Mouse (Mus musculus): ENCODE measurements at regions not wholly inside any gene's neighbourhood (a gene's known extent, or its start where the extent isn't known, plus 50 kb on each side); places are given as distances from the start of the nearest gene placed in this dataset.

DNA sequence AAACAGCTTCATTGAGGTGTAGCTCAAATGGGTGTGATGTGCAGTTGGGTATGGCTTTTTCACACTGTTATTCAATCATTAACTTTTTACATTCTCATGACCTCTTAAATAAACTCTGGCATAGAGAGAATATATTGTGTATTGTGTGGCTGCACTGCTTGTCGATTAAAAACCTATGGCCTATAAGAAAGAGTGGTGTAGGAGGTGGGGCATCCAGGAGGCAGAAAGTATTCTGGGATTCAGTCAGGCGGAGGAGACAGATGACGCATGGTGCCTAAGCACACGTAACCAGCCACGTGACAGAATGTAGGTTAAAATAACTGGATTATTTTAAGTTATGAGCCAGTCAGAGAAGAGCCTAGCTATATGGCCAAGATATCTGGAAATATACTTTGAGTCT lies 78.2 kb upstream of the Slc16a7 start:
- DNase-seq (ENCODE audit: inconsistent age in 2 of 2, low spot score in 1 of 2): no peak

DNA sequence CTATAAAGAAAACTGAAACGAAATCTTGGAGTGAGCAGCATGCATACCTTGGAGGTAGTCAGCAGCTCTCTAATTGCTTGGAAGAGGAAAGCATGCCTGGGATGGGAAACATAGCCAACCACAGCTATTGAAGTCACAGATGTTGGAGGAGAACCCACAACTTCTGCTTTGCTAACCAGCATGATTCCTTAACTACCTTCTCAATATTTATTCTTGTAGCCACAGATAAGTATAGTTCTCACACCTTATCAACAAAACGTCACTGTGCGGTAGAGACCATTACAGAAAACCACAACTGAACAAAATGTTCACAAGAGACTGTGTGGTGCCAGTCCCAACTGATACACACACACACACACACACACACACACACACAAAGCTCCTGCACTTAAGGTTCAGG lies 99.1 kb upstream of the Slc16a7 start:
- no peak for DNase-seq (ENCODE audit: inconsistent age in 2 of 2, low spot score in 1 of 2)

DNA sequence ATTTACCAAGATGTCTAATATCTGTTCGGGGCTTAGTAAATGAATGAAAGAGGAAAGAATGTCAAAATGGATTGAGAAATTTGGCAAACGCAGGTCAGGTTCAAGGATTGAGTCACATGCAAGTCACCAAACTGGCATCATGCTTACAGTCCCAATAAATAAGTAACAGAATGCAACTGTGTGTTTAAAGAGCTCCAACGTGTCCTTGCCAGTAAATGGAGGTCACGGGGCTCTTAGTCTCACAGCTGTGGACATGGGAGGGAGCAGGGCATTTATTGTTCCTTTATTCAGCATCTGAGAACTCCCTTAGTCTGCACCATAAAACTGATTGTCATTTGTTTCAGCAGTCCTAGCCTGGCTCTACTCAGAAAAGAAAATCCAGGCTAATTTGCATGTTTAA lies 101.1 kb upstream of the Slc16a7 start:
- peak; percentile 23 to 79 for DNase-seq (ENCODE audit: inconsistent age in 2 of 2, low spot score in 1 of 2)

DNA sequence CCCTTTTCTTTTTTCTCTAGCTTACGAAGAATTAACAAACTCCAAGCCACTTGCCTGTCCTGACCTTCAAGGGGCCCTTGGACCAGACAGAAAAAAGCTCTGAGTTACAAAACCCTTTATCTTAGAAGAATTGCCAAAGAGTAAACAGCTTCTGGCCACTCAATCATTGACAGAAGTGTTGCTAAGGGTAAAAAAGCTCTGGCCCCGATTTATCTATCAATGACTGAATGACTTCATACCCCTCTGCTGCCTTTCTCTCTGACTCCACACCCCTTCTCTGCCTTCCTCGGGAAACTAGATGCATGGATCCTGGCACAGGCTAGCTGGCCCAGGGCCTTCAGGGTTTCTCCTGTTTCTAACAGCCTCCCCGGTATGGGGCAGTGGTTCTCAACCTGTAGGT lies 105.2 kb upstream of the Slc16a7 start:
- DNase-seq (ENCODE audit: inconsistent age in 2 of 2, low spot score in 1 of 2): peak in 1 of 2 experiments; percentile 52

DNA sequence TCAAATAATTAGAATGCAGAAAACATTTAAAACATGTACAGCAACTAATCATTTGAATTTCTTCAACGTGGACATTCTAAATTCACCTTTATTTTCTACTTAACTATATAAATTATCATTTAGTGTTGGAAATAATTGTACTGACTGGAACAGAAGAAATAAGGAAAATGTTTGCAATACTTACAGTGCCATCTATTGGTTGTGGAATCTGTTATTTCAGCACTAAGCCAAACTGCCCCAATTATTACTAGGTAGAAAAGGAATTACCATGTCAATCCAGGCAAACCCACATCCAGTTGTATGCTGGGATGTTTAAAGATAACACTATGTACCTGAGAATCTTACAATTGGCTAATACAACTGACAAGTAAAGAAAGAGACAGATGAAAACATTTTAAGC lies 109.1 kb upstream of the Slc16a7 start:
- peak in 1 of 2 experiments; percentile 43 for DNase-seq (ENCODE audit: inconsistent age in 2 of 2, low spot score in 1 of 2)

DNA sequence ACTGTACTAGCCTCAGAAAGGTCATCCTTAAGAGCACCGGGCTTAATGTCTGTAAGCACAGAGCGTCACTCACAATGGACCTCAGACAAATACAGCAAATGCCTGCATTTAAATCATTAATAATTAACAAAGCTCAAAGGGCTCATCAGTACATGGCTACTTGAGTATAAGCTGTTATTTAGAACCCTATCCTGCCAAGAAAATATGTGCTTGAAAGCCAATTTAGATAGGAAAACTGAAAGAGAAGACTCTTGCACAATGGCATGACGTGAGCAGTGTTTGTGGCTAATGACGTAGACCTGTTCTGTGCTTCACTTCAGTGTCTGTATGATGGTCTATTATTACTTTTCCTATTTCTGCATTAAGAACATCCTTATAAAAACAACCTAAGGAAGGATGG lies 111.1 kb upstream of the Slc16a7 start:
- DNase-seq (ENCODE audit: inconsistent age in 2 of 2, low spot score in 1 of 2): no peak

DNA sequence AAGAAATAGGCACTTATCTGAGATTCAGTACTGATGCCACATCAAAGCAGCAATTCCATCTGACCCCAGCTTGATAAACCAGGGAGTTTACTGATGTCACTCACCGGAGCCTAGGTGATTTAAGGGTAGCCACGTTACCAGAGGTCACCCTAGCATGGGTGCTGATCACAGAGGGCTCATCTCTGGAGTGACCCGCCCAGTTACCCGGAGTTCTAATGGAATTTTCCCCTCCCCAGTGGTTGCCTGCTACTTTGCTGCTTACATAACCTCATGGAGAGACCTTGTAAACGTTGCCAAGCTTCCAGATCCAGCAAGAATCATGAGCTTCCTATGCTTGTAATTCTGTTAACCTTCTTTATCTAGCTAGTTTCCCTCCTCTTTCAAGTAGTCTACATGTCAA lies 125.8 kb upstream of the Slc16a7 start:
- DNase-seq (ENCODE audit: inconsistent age in 2 of 2, low spot score in 1 of 2): peak; percentile 59 to 92

DNA sequence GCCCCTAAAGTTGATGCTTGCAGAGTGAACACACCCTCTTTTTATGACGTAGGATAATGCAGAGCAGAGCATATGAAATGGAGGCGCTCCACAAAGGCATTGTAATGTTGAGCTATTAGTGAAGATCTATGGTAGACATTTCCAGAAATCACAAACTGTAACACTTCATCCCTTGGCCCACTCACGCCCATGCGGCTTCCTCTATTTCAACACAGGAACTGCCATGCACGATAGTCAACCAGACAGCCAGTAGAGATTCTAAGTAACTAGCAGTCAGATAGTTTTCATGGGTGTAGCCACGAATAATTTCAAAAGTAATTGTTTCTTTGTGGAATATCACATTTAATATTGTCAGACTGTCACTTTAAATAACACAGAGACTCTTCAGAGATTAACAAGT lies 141.6 kb upstream of the Slc16a7 start:
- DNase-seq (ENCODE audit: inconsistent age in 2 of 2, low spot score in 1 of 2): no peak

DNA sequence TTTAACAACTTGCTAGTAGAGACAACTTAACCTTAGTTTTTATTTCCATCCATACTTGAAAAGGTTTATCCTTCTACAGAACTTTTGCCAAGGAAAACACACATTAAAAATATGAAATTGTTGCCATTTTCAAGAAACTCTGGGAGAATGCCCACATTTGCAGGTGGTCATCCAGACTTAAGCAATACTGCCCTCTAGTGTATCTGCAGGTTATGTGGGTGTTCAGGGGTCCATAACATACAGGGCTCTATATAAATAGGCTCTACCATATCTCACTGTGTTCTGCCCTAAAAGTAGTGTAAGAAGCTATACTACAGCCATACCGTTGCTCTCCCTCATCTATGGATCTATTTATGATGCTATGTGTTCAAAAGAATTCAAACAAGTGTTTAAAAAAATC lies 149.1 kb upstream of the Slc16a7 start:
- DNase-seq (ENCODE audit: inconsistent age in 2 of 2, low spot score in 1 of 2): peak; percentile 21 to 84

DNA sequence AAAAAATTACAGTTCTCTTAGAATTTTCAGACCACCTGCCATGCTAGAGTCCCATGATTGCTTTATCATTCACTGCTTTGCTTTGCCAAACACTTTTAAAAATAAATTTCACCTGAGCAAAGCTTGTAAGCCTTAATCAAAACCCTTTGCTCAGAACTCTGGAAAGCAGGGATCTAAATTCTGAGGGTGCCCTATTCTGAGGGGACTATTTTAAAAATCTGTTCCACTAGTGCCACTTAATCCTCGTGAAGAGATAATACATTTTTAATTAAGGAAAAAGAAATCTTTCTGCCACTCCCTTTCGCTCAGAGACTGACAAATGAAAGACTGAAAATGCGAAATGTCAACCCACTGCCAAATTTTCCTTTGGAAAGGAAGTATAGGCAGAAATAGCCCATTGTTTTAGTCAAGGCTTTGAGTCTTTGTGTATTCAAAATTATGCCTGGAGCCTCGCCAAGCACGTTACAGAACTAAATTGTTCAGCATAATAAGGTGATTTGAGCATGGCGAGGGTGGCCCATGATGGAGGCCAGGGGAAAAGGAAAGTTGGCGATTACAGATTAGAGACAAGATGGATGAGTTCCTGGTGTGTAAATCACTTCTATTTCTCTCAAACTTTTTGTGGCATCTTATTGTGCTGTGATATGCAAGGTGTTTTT lies 197.4 kb upstream of the Slc16a7 start:
- no peak for DNase-seq (ENCODE audit: inconsistent age in 2 of 2, low spot score in 1 of 2)

DNA sequence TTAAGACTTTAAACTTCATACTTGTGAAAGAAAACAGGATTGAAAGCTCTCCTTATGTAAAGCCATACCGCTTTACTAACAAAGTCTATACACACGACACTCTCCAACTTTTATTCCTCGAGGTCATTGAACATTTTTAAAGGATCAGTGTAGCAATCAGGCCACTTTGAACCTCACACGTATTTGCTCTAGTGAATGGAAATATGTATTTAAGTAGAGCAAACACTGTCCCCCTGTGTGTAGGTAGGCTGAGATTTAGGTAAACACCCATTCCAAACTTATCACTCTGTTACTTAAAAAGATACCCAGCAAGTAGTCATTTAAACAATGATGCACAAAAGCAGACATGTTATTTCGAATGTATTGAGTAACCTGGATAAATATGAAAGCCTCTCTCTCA lies 203.7 kb upstream of the Slc16a7 start:
- DNase-seq (ENCODE audit: inconsistent age in 2 of 2, low spot score in 1 of 2): no peak

DNA sequence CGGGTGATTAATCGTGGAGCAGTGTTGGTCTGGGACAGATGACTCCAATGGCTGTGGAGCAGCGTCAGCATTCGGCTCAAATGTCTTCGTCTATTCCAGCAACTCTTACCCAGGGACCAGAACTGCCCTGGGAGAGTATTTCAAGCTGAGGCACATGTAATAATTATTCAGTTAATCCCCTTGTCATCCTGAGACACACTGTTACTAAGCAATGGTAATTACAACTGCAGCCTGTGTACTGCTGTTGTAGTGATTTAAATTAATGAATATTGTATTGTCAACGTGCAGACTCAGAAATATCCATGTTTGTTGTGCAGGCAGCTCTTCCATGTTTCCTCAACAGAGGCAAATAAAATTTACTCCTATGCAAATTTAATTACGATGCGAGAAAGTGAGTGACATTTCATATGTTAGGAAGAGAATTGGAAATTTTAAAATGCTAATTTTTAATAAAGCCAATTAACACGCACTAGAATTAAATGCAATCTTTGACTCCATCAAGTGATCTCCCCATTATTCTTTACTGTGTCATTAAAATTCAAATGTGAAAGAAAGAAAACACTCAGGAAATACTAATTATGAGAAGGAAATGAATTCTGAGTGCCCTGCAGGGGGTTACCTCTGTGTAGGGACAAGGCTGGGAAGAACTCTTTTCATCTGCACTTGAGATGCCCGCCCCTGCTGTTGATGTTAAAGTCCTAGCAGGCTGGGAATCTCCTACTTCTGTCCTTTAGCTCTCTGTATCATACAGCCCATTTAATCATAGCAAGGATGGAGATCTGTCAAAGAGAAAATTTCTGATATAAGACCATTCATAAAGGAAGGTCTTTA lies 218.7 kb upstream of the Slc16a7 start:
- no peak for DNase-seq (ENCODE audit: inconsistent age in 2 of 2, low spot score in 1 of 2)

DNA sequence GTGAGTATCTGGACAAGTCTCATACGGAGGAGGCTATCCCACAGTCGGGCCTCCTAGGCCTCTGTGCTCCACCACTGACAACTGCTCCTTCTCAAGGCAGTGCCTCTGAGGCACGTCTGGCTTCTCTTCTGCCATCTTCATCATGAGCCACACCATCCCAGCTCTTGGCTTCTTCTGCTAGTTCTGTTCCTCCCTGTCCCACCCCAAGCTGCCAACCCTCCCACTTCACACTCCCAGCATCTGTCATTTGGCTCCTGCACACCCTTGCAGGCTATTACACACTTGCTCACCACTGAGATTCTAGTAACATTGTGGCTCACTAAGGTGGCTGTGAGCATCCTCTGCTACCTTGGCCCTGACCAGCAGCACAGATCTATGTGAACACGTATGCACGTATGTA lies 221.1 kb upstream of the Slc16a7 start:
- no peak for DNase-seq (ENCODE audit: inconsistent age in 2 of 2, low spot score in 1 of 2)

DNA sequence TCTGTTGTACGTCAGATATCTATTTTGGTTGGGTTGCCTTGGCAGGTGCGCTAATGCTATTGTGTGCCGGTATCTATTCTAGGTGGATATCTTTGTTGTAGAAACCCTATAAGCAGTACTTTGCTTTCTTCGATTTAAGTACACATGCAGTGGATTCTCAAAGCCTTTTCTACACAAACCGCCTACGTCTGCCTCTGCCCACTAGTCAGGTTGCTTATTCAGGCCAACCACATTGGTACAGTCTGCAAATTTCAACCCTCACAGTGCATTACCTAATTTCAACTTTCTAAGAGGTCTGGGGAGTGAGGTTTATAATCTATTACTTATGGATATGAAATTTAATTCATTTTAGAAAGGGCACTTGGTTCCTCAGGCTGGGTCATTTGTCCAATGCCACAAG lies 223.5 kb upstream of the Slc16a7 start:
- no peak for DNase-seq (ENCODE audit: inconsistent age in 2 of 2, low spot score in 1 of 2)

DNA sequence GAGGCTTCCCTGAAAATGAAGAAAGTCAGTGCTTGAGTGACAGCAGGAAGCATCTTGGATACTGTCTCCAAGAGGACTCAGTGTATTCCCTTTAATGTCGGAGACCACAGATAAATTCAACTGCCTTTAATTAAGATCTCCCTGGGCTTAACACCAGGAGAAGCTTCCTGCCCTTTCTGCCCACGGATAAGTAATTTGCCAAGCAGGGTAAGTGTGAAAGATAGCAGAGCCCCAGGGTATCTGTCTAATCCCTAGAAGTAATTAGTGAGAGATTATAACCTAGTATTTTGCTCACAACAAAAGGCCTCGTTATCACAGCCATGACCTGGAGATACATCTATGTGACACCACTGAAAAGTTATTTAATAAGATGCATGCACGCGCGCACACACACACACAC lies 232.1 kb upstream of the Slc16a7 start:
- no peak for DNase-seq (ENCODE audit: inconsistent age in 2 of 2, low spot score in 1 of 2)

DNA sequence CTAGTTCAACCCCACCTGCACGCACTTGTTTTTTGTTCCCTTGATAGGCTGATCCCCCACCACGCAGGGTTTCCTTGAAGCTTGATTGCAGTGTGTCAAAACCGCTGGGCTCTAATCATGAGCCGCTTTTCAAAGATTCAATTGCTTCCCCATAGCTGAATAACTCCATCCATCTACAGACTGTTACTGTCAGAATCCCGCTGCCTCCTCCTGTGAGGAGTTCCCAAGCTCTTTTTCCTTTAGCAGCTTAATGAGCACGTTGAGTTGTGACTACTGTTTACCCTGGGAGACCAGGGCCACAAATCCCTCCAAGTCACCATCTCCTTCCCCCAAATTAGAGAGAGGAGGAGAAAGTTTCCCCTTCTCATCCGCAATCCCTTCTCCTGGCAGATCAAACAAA lies 234.6 kb upstream of the Slc16a7 start:
- DNase-seq (ENCODE audit: inconsistent age in 2 of 2, low spot score in 1 of 2): no peak

DNA sequence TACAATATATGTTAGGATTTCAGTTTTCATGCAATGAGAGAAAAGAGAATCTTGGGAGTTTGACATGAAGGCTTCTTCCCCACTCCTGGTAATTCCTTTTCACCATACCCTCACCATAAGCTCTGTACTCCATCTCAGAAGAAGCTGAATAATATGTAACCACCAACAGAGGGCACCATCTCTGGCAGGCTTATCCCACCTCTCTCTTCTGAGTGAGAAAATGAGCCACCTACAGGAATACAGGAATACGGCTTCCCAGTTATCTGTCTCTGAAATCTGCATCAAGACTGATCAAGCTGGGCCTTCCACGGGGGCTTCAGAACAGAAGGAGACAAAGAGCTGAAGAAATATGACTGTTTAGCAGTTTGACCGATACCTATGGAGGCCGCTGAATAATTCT lies 278.6 kb upstream of the Slc16a7 start:
- DNase-seq (ENCODE audit: inconsistent age in 2 of 2, low spot score in 1 of 2): no peak

DNA sequence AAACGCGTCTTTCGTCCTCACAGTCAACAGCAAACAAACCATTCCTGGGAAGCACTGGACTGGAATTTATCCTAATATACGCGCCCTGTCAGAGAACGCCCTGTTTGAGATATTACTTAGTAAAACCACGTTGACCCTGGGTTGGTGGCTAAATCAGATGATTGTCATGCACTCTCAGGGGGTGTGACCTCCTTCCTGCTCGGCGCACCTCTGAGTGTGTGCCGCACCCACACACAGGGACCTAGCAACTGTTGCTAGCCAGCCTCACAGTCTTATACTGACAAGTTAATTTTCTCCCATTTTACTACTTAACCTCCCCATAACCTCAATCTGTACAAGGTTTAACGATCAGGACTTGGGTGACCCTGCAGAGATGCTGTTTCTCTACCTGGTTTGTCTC lies 284.4 kb upstream of the Slc16a7 start:
- DNase-seq (ENCODE audit: inconsistent age in 2 of 2, low spot score in 1 of 2): no peak

DNA sequence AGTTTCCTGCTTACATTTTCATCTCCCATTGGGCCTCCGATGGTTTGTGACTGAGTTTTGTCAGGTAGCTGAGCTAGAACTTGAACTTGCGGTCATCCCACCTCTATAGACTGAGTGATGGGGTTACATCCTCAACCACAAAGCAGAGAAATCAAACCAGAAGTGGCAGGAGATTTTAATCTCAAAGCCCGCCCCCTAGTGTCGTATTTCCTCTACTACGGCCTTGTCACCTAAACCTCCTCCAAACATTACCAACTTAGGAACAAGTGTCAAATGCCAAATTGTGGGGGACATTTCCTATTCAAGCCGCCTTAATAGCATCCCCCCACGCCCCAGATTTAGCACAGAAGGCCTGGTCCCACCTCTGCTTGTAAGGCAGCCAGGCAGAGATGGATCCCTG lies 286.3 kb upstream of the Lrig3 start:
- DNase-seq (ENCODE audit: inconsistent age in 2 of 2, low spot score in 1 of 2): peak in 1 of 2 experiments; percentile 45

DNA sequence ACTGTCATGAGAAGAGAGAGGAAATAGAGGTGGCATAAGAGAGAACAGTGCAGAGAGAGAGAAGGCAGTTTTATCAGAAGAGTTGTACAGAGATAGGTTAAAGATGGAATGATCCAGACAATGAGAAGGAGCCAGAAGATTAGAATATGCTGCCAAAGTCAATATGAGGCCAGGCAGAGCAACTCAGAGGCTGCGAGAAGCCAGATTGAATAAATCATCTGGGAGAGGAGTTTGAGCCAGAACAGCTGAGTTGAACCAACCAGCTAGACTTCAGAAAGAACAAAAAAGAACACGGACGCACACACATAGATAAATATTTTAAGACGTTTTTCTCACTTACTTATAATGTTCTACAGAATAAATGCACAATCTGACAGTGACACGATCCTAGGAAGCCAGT lies 280.8 kb upstream of the Lrig3 start:
- DNase-seq (ENCODE audit: inconsistent age in 2 of 2, low spot score in 1 of 2): no peak

DNA sequence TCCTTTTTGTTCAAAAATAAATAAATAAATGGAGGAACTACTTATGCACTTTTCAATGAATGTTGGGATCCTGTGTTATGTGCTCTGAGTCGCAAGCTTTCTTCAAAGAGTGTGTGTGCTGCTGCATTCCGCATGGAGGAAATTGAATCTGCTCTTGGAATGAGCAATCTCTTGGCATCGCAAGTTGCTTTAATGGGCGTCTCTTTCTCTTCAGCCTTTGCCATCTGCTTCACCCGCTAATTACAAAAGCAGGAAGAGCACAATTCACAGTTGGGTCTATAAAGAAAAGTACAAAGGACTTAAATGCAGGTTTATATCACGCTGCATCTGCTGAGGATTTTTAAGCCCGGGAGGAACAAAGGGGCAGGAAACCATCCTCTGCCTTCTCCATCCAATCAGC lies 272.5 kb upstream of the Lrig3 start:
- no peak for DNase-seq (ENCODE audit: inconsistent age in 2 of 2, low spot score in 1 of 2)

DNA sequence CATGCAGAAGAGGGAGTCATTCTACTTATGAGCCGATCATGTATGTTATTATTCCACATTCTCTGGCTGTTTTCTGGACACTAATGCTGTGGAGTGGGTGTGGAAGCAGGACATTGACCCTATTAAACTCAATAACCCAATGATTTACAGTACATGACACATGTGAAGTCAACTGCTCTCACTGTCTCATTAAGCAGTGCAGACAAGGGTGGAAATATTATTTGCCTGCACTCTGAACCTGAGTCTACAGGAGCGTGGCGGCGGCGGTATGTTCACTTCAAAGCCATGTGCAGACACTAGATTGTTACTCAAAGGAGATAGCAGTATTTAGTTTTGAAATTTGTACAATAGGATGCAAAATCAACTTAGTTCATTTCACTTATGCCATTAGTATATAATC lies 269.8 kb upstream of the Lrig3 start:
- DNase-seq (ENCODE audit: inconsistent age in 2 of 2, low spot score in 1 of 2): no peak

Data from adrenal gland, adult (tissue).